Mouse (Mus musculus) right cerebral cortex, postnatal 10 days (tissue): ENCODE data around the gene Tph2.

Experiments
- DNase-seq, 2 experiments: peaks; one replicate each; pipeline ENCODE4 v3.0.0; 2021; ENCODE audit warnings: low spot score in 2 of 2

Tph2 gene

GRCm38 (mm10) chr10:115137016-115137415 lies 47.8 kb downstream of the Tph2 start:
- peak in 1 of 2 experiments; percentile 36 for DNase-seq

DNA sequence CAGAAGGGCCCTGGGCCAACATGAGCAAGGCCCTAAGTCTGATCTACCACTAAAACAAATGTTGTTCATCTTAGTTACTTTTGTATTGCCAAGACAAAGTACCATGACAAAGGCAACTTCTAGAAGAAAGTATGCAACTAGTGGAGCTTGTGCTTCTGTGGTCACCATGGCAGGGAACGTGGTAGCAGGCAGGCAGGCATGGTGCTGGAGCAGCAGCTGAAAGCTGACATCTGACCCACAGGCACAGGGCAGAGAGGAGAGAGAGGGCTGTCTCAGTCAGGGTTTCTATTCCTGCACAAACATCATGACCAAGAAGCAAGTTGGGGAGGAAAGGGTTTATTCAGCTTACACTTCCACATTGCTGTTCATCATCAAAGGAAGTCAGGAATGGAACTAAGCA lies 56.9 kb downstream of the Tph2 start:
- DNase-seq: no peak

DNA sequence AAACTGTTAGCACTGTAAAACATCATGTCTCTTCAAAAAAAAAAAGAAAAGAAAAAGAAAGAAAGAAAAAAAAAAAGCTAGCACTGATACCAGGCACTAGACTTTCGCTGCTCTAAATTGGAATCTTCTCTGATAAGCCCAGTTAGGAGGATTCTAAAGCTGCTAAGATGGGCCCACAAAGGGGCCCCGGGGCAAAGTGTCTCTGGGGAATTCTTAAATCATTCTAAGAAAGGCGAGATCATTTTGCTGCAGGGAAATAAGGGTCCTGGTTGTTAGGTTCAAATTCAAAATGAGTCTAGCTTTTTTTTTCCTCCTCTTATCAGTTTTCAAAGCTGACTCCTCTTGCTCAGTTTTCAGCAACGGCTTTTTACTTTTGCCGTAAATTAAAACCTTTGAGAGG lies 59.3 kb downstream of the Tph2 start:
- no peak for DNase-seq

- DNase-seq: no peak
Measured at GRCm38 (mm10) chr10:115125027-115125426, 59.8 kb downstream of the Tph2 start.

- no peak for DNase-seq
Measured at GRCm38 (mm10) chr10:115107666-115108540, 76.9 kb downstream of the Tph2 start.

DNA sequence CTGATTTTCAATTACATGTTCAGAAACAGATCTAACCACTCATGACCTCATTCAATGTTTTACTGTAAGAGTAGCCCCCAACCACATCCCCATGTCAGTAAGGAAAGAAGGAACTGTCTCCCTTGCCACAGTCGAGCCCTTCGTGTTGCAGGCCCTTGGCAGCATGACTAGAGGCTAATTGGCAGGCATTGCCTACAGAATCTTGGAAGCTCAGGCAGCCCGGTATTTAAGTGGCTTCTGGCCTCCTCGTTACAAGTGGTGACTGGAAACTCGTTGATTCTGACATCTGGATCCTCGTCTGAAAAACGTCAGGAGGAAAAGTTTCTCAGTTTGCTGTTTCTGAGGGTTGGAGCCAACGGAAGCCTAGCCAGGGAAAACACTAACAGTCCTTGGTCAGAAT lies 80.6 kb downstream of the Tph2 start:
- DNase-seq: no peak

GRCm38 (mm10) chr10:115099890-115100580 lies 84.8 kb downstream of the Tph2 start:
- DNase-seq: no peak

DNA sequence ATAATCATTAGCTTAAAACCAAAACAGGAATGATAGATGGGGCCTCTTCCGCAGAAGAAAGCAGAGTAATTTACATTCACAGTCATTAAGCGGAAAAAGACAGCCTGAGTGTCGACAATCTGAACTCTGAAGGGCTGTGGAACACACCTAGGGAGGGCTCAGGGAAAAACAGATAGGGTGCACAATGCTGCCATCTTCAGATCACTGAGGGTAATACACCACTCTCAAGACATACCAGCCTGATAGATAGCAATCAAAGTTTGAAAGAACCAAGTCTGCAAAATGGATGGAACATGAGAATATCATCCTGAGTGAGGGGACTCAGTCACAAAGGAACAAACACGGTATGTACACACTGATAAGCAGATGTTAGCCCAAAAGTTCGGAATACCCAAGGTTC lies 87.7 kb downstream of the Tph2 start:
- peak; percentile 79 for DNase-seq

DNA sequence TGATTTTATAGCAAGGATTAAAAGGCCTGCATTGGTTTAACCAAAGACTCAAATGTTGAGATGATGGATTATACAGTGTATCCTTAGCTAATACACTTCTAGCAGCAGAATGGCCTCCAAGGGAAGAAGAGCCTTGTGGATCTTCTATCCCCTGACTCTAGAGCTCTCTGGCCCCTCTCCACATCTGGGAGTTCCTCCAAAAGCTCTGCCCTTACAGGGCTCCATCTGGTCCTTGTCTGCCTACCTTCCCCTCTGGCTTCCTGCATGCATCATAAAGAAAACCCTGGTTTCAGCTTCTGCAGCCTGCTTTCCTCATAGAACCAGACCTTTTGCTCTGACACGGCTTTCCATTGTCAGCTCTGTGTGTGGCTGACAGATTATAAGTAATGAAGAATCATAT lies 88.6 kb downstream of the Tph2 start:
- no peak for DNase-seq

- no peak for DNase-seq
Measured at GRCm38 (mm10) chr10:115078232-115078631, 106.6 kb downstream of the Tph2 start.

DNA sequence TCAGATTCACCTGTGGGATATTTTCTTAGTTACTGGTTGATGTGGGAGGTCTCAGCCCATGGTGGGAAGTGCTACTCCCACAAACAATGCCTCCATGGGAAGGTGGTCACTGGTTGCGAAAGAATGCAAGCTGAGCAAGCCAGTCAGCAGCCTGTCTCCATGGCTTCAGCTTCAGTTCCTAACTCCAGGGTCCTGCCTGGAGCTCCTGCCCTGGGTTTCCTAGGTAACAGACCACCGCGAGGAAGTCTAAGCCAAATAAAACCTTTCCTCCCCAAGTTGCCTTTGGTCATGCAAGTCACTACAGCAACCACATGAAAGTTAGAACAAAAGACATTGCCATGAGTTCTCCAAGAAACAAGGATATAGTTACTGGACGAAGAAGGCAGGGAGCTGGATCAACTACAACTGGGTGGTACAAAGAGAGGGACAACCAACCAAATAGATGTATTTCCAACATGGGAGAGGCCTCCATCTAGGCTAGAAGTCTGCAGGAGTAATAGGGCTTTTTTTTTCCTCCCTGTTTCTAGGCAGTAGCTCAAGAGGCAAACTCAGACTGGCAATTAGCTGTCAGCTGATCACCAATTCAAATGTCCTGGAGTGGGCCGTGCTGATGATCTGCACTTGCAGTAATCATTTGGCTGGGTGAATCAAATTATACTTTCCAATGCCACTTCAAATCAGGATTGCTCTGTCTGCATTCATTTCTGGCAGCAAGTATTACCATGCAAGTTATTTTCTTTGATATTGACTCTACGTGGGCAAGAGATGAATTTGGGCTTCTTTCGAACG lies 115.5 kb downstream of the Tph2 start:
- no peak for DNase-seq

GRCm38 (mm10) chr10:115063936-115064335 lies 120.9 kb downstream of the Tph2 start:
- no peak for DNase-seq

DNA sequence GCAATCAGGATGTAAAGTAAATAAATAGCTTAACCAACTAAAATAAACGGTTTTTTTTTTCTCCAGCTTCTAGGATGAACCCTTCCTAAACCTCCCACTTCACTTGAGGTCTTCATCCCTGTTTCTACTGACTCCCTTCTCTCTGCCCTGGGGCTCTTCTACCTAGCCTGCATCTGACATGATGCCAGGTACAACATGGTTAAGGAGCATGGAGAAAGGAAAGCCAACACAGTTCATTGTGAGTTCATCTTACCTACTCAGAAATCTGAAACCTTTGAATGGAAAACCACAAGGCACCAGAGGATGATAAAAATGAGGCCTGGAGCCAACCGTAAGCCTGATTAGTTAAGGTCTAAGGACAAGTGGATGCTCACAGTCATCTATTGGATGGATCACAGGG lies 123.3 kb downstream of the Tph2 start:
- DNase-seq: no peak

- DNase-seq: no peak
Measured at GRCm38 (mm10) chr10:115060759-115061158, 124.1 kb downstream of the Tph2 start.

DNA sequence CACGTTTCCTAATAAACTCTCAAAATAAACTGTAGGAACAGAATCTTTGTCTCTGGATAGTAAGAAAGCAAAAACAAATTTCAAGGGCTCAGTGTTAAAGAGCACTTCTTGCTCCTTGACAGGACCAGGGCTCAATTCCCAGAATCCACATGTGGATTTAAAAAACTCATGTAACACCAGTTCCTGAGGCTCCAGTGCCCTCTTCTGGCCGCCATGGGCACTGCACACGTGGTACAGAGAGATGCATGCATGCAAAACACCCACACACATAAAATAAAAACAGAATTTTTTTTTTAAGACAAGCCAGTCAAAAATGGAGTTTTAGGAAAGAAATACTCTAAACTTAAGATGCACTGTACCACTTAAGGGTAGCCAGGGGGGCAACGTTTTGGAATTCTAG lies 133.2 kb downstream of the Tph2 start:
- DNase-seq: no peak

DNA sequence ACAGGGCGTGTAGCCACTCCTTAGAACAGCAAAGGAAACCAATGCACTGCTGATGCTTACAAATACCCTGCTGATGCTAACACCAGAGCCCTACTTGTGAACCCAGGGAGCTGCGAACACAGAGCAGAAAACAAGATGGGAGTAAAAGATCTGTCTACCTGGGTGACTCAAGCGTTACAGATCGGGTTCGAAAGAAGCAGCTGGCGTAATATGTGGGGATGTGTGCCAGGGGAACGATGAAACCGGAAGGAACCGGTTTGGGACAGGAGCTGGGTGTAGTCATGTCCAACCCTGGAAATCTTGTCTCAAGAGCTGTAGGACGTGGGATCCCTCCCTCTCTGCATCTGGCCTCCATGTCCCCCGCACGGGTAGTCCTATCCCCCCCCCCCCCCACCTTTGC lies 134.1 kb downstream of the Tph2 start:
- DNase-seq: no peak

- no peak for DNase-seq
Measured at GRCm38 (mm10) chr10:115050178-115050577, 134.6 kb downstream of the Tph2 start.

- no peak for DNase-seq
Measured at GRCm38 (mm10) chr10:115048565-115048964, 136.3 kb downstream of the Tph2 start.

DNA sequence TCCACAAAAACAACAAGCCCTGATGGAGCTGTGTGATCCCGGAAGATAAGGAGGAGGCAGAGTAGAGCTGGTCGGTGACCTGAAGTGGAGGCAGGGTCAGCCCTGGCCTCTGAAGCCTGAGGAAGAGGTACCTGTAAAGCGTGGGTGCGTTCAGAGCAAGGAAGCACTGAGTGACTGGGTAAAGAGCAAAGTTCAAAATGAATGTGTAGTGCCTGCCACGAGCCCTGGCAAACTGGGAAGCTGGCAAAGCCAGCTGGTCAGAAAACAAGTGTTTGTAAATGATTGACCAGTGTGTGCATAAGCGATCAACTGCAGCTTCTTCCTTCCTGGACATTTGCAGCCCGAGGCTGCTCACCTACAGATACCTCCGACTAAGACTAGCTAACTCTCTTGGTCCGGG lies 149.1 kb downstream of the Tph2 start:
- no peak for DNase-seq
